Mouse (Mus musculus) spleen, postnatal 36 days (tissue): ENCODE results near the gene Tnfrsf1b.
A peak's percentile ranks its signal among the peaks of the same experiment; 100 is the strongest.

Source experiments
- DNase-seq, 2 experiments: peaks; one replicate each; pipeline ENCODE4 v3.0.0; 2022; ENCODE audit warnings: low spot score in 2 of 2, mixed read lengths in 1 of 2

Gene Tnfrsf1b

GRCm38 (mm10) chr4:145246173-145247011 lies at the start of gene Tnfrsf1b:
TSS of gene Tnfrsf1b (minus strand) at chr4:145246870.
- DNase-seq = peak; percentile 74

- peak; percentile 48 to 54 for DNase-seq
Observed at GRCm38 (mm10) chr4:145295589-145296300, 49.1 kb upstream of the Tnfrsf1b start.

- no peak for DNase-seq
Observed at GRCm38 (mm10) chr4:145294588-145294987, 47.9 kb upstream of the Tnfrsf1b start.

GRCm38 (mm10) chr4:145286369-145287120 lies 39.9 kb upstream of the Tnfrsf1b start:
- DNase-seq = peak; percentile 56 to 62

- no peak for DNase-seq
Observed at GRCm38 (mm10) chr4:145284675-145285074, 38.0 kb upstream of the Tnfrsf1b start.

GRCm38 (mm10) chr4:145283441-145283840 lies 36.8 kb upstream of the Tnfrsf1b start:
- no peak for DNase-seq

- DNase-seq = no peak
Observed at GRCm38 (mm10) chr4:145280966-145281365, 34.3 kb upstream of the Tnfrsf1b start.

- no peak for DNase-seq
Observed at GRCm38 (mm10) chr4:145278724-145279370, 32.2 kb upstream of the Tnfrsf1b start.

GRCm38 (mm10) chr4:145278231-145278630 lies 31.6 kb upstream of the Tnfrsf1b start:
- no peak for DNase-seq

- DNase-seq = peak in 1 of 2 experiments; percentile 20
Observed at GRCm38 (mm10) chr4:145276368-145277249, 29.9 kb upstream of the Tnfrsf1b start.

- no peak for DNase-seq
Observed at GRCm38 (mm10) chr4:145274887-145275286, 28.2 kb upstream of the Tnfrsf1b start.

GRCm38 (mm10) chr4:145273923-145274322 lies 27.3 kb upstream of the Tnfrsf1b start:
- no peak for DNase-seq

GRCm38 (mm10) chr4:145272763-145273162 lies 26.1 kb upstream of the Tnfrsf1b start:
- no peak for DNase-seq

- DNase-seq = no peak
Observed at GRCm38 (mm10) chr4:145271634-145272033, 25.0 kb upstream of the Tnfrsf1b start.

- DNase-seq = peak; percentile 18 to 19
Observed at GRCm38 (mm10) chr4:145270136-145270535, 23.5 kb upstream of the Tnfrsf1b start.

GRCm38 (mm10) chr4:145267631-145268110 lies 21.0 kb upstream of the Tnfrsf1b start:
- no peak for DNase-seq

- DNase-seq = no peak
Observed at GRCm38 (mm10) chr4:145266505-145266904, 19.8 kb upstream of the Tnfrsf1b start.

- DNase-seq = no peak
Observed at GRCm38 (mm10) chr4:145264761-145265160, 18.1 kb upstream of the Tnfrsf1b start.

- DNase-seq = no peak
Observed at GRCm38 (mm10) chr4:145263583-145263982, 16.9 kb upstream of the Tnfrsf1b start.

- DNase-seq = no peak
Observed at GRCm38 (mm10) chr4:145260802-145261201, 14.1 kb upstream of the Tnfrsf1b start.
